Mouse (Mus musculus): ENCODE results near the gene Bub1b.
"Not testable (repeated sequence)": the region's sequence is repeated elsewhere in the genome, so short reads cannot be mapped to it uniquely, and the experiment has no call there.

Gene Bub1b

DNA sequence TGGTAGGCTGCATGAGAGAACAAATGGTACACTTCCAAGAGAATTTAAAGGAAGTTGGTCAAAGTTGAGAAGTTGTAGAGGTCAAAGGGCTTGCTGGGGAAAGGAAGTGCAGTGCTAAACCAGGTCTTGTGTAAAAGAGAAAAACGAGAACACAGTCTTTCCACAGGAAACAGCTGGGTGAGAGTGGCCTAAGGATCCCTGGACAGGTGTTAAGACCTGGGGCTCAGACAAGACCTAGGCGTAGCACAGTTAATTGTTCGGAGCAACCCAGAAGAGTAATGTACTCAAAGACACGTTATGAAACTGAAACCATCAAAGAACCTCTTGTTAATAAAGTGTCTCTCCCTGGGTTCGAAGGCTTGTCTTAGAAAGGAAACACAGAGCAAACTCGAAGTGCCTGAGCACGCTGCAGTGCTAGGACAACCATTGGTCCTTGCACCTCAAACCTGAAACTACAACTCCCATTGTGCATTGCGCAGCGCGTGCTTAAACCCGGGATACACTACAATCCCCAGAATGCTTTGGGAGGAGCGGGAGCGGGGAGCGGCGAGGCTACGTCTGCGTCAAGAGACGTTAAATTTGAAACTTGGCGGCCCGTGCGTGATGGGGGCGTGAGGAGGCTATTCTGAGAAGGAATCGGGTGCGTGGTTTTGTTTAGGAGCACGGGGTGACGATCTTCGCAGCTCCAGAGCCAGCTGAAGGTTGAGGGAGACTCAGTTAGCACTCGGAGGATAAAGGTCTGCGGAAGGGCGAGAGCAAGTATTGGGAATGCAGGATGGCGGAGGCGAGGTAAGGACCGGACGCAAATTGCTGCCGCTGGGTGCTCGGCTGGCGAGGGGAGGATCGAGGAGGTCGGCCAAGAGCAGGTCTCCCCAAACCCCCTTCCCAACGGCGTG is at the start of gene Bub1b:
Bub1b (plus strand) TSS at position 539 of the 896 bp plus-strand sequence.
- peak; percentile 94 for DNase-seq (ENCODE audit: low spot score)

DNA sequence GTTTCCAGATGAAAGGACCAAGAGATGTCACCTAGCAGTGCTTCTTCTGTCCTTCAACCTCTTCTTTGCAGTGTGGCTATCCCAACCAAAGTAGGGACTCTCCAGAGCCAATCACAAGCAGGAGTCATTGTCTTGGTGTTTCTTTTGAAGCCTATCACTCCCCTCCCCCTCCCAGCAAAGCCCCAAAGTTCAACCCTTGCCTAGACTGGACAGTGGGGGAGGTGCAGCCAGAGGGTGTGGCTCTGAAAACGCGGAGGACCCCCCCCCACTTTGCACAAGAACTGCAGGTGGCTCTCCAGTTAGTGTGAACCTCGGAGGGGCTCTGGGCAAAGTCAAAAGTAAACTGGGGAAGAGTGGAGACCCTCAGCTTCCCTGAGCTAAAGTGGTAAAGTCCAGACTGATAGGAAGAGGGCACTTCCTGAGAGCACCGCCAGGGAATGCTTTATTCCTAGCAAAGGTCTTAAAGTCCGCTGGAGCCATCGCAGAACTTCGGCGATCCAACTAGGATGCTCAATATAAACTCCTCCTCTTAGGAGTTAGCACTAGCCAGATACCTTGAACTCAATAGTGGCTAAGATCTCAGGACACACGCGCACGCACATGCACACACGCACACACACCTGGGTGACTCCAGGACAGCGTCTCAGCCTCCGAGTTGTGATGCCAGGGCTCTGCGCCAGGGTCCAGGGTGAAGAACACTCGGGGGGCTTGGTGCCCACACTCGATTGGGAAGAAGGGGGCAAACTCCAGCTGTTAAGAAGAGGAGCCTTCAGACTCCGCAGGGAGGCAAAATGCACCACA is 49.4 kb upstream of the Bub1b start:
- DNase-seq (ENCODE audit: low spot score): peak; percentile 48

DNA sequence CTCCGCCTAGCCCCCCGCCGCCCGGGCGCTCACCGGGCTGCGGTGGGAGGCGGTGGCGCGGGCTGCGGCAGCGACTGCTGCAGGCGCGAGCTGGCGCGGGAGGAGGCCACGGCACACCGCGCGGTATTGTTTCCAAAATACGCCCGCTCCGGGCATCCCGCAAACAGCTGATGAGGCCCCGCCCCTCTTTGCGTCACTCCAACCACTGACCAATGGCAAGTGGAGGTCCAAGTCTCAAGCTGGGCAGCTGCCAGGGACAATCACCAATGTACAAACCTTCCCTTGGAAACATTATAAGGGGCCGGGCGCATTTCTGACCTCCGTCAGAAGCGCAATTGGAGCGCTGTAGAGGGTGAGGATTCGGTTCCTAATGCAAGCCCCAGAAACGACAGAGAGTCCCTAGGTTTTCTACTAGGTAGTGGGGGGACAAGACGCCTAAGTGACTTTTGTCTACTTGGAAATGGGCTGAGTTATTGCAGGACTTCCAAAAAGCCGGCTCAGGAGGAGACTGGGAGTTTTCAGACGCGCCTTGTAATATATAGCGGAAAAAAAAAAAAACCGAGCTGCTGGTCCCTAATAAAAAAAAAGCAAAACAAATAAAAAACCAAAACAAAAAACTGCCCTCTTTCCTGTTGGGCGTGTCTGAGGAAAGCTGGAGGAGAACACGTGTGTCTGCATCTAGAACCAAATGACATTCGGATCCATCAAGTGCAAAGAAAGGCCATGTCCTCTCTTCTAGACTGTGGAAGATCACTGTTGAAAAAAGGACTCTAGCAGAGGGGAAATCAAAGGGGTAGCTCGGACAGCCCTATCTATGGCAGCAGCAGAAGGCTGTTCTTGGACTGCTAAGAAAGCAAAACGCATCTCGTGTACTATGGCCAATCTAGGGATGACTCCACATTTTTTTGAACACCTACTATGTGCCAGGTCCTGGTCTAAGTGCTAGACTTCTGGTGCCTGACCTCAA is 48.2 kb upstream of the Bub1b start, which contains the start of gene Bmf:
Bmf (minus strand) TSS at position 181 of the 967 bp plus-strand sequence.
- peak; percentile 97 for DNase-seq (ENCODE audit: low spot score)

DNA sequence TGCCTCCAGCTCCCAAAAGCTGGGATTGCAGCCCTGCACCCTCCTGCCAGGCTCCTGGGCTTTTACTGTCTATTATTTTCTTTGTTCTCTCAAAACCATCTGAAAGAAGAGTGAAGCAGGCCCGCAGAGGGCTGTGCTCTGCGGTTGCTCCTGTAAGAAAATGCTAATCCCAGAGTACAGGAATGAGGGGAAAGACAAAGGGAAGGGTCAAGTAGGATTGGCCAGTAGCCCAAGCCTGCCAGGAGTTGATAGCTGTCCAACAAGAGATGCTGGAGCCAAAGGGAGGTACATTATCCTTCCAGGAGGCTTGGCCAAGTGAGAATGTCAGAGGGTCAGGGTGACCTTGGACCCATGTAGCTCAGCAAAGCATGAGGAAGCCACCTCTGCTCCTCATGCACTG is 46.4 kb upstream of the Bub1b start:
- DNase-seq (ENCODE audit: low spot score): no peak

DNA sequence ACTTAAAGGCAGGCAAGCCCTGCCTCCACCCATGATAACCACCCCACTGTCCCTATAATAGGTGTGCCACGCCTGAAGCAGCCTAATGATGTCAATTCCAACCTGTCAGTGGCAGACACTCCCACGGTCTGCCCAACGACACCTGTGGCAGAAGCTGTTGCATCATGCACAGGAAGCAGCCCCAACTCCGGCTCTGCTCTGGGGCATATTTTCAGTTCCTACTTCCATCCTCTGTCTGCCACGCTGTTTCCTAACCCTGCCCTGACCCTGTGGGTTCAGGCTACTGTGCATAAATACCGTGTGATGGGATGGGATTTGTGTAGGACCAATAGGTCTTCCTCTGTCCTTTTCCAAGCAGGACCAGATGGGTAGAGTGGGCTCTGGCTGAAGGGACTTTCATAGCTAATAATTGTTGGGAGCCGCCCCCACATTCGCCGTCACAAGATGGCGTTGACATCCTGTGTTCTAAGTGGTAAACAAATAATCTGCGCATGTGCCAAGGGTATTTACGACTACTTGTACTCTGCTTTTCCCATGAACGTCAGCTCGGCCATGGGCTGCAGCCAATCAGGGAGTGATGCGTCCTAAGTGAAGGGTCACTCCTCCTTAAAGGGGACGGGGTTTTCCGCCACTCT is 43.5 kb upstream of the Bub1b start:
- not testable (repeated sequence) for DNase-seq (ENCODE audit: low spot score)

DNA sequence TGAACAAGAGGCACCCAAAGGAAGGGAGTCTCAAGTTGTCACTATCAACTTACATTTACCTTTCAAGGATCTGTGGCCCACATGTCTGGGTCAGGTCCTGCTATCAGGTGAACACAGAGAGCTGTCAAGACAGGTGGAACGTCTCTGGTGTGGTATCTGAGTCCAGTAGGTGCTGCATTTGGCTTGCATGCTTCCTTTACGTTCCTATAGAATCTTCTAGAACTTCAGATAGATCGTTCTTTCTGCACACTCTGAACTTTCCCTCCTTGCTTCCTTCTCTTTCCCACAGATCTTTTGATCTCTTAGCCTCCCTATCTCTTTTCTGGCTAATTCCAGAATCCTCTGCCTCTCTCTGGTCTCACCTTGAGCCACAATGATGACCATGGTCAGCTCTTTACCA is 39.6 kb upstream of the Bub1b start:
- DNase-seq (ENCODE audit: low spot score): no peak

DNA sequence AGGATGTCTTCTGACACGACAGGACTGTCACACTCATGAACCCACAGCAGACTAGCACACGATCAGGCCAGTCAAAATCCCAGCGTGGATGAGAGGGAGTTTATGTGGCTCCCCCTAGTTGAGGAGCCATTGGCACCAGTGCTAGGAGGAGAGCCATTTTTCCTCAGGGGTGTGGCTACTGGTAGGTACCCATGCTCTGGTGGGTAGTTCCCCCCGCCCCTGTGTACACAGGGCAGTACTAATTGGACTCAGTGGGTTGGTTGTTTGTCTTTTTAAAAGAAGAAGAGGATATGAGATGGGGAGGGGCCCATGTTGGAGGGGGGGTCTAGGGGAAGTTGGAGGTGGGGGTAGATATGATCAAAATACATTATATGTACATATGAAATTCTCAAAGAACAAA is 36.0 kb upstream of the Bub1b start:
- no peak for DNase-seq (ENCODE audit: low spot score)

DNA sequence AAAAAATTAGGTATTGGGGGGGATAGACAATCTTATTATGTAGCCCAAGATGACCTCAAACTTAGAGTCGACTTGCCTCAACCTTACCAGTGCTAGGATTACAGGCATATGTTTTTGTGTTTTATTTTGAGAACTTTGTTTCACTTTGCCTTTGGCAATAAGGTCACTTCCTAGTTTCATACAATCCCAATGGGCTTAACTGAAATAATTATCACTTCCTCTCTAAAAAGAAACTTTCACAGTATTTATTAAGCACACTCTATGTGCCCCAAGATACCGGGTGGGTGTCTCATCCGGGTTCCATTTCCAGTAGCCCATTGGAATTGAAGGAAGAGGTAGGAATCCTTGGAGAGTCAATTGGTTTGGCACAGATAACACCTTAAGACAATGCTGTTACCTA is 35.6 kb upstream of the Bub1b start:
- DNase-seq (ENCODE audit: low spot score): no peak

DNA sequence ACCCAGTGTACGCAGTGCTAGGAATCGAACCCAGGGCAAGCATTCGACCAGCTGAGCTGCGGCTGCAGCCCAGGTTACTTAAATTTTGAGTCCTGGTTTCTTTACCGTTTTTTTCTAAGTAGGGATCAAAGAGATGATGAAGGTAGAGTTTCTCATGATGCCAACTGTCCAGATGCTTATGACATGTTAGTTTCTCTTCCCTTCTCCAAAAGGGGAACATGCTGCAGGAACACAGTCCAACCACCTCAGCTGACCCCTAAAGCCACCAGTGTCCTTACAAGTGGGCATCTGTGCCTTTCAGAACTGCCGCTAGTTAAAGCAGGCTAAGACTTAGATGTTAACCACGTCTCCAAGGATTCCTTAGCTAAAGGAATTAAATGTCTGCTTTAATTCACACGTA is 30.8 kb upstream of the Bub1b start:
- DNase-seq (ENCODE audit: low spot score): no peak

DNA sequence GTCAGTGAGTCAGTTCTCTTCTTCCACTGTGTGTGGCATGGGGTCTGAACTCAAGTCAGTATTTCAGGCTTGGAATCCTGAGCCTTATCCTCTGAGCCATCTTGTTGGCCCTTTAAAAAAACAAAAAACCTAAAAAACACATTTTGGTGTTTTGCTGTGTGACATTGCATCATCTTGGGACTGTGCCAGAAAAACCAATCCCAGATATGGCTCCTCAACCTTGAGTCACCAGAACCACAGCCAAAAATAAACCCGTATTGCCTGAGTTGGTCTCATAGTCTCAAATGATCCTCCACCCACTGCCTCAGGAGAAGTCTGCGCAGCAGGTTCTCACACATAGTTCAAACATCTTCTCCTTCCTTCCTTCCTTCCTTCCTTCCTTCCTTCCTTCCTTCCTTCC is 27.1 kb upstream of the Bub1b start:
- DNase-seq (ENCODE audit: low spot score): no peak

DNA sequence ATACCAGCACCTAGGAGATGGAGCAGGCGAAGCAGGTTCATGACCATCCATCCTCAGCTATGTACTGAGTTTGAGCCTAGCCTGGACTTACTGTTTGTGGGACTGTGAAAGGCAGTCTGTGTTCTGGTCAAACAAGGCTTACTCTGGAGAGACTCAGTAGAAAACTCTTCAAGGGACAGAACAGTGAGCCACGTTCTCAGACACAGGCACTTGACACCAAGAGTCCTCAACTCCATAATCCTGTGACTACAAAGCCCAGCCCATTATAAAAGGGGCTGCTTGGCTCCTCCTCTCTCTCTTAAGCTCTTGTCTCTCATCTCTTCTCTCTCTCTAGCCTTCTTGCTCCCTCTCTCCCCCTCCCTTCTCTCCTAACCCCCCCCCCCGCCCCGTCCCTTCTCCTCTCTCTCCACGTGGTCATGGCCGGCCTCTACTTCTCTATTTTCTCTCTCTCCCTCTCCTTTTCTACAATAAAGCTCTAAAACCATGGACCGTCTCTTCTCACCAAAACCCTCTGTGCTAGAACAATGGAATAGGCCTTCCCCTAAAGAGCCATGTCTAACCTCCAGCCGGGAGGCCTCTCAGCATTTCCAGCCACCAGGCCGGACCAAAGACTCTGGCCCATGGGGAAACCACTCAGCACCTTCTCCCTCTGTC is 25.7 kb upstream of the Bub1b start:
- no peak for DNase-seq (ENCODE audit: low spot score)

DNA sequence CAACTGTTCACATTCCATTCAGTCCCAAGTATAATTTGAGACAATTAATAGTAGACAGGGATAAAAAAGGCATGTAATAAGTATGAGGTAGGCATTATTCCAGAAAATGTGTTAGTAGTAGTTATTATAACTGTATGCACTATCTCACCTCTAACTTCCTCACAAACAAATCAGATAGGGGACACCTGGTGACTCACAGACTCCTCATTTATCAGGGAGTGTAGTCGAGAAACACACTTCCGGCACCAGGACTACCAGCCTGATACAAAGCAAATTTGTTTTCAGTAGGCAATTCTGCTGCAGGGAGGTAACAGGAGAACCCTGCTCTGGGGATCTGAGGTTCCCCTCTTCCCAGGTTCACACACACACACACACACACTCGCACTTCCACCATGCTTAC is 24.9 kb upstream of the Bub1b start:
- no peak for DNase-seq (ENCODE audit: low spot score)

DNA sequence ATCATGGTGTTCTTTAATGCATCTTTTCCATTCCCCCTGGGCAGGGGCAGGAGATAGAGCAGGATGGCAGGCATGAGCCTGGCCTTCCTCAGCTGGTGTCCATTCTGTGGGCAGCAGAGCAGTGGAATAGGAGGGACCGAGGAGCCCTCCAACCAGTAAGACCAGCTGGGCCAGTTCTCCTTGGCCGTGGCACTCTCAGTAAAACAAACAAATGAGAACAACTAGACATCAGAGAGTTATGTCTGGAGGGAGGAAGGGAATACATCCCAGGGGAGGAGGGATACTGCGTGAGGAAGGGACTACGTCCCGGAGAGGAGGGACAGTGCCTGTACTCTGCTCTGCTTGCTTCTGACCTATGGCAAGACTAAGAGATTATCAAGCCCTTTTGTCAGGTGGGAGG is 12.0 kb upstream of the Bub1b start:
- DNase-seq (ENCODE audit: low spot score): no peak

DNA sequence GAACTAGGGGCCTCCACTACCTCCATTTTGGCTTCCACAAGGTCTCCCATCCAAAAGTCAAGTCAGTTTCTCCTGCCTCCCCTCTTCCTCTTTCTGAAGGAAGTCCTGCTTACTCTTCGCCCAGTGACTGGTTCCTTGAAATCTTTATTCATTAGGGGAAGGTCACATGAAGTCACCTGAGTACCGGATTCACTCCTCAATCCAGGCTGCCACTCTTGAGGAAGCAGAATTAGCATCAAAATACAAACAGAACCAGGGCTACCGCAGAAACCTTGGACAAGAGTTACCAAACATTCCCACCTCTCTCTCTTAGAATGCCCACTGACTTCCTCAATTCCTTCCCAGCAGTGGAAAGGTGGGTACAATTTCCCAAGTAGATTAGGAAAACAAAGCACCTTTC is 10.3 kb upstream of the Bub1b start:
- DNase-seq (ENCODE audit: low spot score): no peak

DNA sequence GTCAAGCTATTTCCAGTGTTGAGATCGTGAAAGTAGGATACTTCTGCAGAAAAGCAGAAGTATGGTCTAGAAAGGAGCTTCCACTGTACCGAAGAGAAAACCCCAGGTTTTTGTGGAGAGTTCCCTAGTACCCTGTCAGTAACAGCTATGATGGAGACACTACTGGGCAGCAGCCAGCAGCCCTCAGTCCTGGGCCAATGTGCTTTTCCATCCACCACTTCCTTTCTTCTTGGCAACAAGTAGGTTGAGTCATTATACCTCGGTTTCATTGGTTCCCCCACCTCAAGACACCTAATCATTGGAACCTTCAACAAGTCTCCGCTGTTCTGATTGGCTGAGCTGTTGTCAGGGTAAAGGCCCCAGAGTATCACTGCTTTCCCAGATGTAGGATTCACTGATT is 6.9 kb upstream of the Bub1b start:
- DNase-seq (ENCODE audit: low spot score): no peak

DNA sequence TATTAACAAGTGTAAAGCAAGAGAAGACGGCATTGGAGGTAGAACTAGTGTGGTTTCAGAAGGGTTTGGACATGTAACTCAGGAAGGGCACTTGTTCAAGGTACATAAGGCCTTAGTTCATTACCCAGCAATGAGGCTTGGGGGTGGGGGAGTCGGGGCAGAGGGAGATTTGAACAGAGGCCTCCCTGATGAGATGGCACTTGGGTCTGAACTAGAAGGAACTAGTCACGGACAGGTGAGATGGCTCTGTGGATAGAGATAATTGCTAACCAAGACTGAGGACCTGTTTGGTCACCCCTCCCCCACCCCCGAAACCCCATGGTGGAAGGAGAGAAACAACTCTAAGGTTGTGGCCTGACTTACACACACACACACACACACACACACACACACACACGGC is 1.1 kb downstream of the Bub1b start:
- DNase-seq (ENCODE audit: low spot score): peak; percentile 2

DNA sequence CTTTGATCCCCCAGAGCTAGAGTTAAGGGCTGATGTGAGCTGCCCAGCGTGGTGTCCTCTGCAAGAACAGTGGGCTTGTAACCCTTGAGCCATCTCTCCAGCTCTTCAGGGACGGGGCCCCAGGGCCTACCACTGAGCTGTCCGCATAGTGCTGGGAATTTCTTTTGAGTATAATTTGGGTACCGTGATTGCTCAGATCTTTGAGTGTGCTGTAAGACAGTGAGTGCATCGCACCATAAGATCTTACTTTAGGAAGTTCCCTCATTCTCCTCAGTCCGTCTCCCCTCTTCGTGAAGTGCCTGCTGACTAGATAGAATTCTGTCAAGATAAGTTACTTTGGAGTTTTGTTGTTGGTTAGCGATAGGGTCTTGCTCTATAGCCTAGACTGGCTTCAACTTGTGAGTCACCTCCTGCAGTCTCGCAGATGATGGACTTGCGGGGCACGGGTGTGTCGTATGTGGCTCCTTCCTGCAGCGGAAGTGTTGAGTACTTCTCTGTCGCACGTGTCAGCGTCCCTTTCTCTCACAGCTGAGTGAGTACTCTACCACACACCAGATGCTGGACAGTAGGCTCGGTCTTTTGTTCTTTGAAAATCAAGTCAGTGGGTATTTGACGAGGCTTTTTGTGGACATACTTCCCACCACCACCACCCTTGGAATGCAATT is 3.7 kb downstream of the Bub1b start:
- DNase-seq (ENCODE audit: low spot score): no peak

DNA sequence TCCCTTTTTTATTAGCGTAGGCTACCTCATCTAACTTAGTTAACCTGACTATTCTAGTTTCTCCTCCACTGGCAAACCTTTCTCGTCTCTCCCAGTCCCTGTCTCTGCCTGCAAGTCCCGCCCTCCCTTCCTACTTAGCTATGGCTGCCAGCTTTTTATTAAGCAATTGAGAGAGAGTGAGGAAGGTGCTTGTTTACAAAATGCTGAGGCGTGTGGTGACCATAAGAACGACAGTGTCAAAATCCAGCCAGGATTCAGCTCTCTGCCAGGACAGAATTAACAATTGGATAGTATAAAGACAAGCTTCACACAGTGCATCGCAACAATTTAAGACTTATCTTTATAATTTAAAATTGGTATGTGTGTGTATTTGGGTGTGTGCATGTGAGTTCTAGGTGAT is 6.1 kb downstream of the Bub1b start:
- no peak for DNase-seq (ENCODE audit: low spot score)

DNA sequence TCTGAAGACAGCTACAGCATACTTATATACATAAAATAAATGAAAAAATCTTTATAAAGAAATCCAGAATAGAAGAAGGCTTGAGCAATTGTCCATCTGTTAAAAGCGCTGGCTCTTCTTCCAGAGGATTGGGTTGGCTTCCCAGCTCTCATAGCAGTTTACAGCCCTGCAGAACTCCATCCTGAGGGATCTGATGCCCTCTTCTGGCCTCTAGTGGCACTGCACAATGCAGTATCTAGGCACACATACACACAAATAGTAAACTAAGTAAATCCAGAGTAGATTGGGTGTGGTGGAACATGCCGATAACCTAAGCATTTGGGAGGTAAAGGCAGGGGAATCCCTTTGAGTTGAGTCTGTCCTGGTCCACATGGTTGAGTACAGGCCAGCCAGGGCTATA is 8.0 kb downstream of the Bub1b start:
- DNase-seq (ENCODE audit: low spot score): peak; percentile 46

DNA sequence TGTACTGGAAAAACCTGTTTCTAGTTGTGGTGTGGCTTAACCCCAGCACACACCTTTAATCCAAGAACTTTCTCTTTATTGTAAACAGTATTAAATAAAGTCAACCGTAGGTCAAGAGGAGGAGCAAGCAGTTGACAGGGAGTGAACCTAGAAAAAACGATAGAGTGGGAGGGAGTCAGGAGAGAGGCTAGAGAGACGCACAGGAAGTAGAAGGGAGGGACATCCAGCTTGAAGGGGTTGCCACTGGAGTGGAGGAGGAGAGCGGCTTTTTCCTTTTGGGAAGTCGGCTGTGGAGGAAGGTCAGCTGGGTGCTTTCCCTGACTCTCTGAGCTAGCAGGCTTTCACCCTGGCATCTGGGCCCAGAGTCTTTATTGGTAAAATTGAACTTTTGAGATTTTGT is 9.0 kb downstream of the Bub1b start:
- DNase-seq (ENCODE audit: low spot score): no peak
